20 mouse cellular contexts compared by ENCODE assay signal in the genomic region with DNA sequence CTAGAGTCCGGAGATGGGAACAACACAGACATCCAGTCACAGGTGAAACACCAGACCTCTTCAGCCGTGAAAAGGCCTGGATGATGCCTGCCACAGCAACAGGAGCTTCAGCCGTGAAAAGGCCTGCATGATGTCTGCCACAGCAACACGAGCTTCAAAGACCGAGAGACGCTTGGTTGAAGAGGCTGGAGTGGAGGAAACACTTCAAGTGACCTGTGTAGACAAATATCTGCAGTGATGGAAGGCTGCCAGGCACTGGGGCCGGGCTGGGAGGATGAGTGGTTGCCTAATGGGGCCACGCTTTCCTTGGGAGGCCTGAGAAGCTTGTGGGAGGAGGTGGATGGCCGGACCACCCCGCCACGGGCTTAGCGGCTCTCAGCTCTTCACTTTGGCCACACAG.
DNase-seq lines count a peak whose midpoint lies in the region; ATAC-seq and TF ChIP-seq lines count a peak whose summit lies in the region.
"Had no signal": no experiment of that assay in that cellular context is flagged by ENCODE, and none has a peak within 500 bp of the region (broad histone marks: within the 10 kb centered on the region; RNA-seq: fewer than 3 reads in every experiment).

No protein-coding gene starts in this region.

- DNase-seq in heart, adult 11 months = no peak
- peak; percentile 69 for DNase-seq in lung, adult 2 months
- DNase-seq in lung, postnatal 36 days = peak; percentile 89
- no peak for DNase-seq in frontal cortex, postnatal 25 days (ENCODE audit: low spot score in 2 of 2)
- no peak for DNase-seq in forebrain, embryonic 10.5 days (ENCODE audit: extremely low spot score, low spot score)
- DNase-seq: cerebellum, adult 9-11 months; embryo, embryonic 11 days; gastrocnemius, adult 2 months; kidney, adult 18-20 months; liver, postnatal 0 days; right cerebral cortex, postnatal 14 days had no signal

- H3K4me2 ChIP-seq in heart, embryonic 12.5 days = peak overlapping the region; percentile 29
- no peak overlapping the region for H3K4me2 ChIP-seq in kidney, embryonic 16.5 days (replicated peaks; ENCODE audit: low read depth, low read length)
- no peak overlapping the region for H3K4me2 ChIP-seq in kidney, embryonic 14.5 days (replicated peaks; ENCODE audit: low read depth, low read length)
- H3K4me2 ChIP-seq: forebrain, embryonic 15.5 days; limb, embryonic 15.5 days; midbrain, embryonic 11.5 days; neural tube, embryonic 13.5 days; stomach, embryonic 15.5 days had no signal

- peaks cover 35% of the 10 kb centered on the region for H3K4me1 ChIP-seq in heart, embryonic 12.5 days (replicated peaks)
- peaks cover 25% of the 10 kb centered on the region for H3K4me1 ChIP-seq in kidney, embryonic 16.5 days (ENCODE audit: insufficient read depth, low read length)
- peaks cover 20% of the 10 kb centered on the region for H3K4me1 ChIP-seq in kidney, embryonic 14.5 days (ENCODE audit: control insufficient read depth, insufficient read depth, low read length)
- H3K4me1 ChIP-seq in lung, adult 2 months (ENCODE audit: control insufficient read depth, insufficient read depth, low read length) = no peaks in the 10 kb centered on the region
- peaks cover 43% of the 10 kb centered on the region for H3K4me1 ChIP-seq in forebrain, embryonic 10.5 days
- H3K4me1 ChIP-seq: forebrain, embryonic 15.5 days had no signal

- H3K9ac ChIP-seq in heart, embryonic 12.5 days = no peak overlapping the region; the same call in 1 of the 2 replicates
- no peak overlapping the region for H3K9ac ChIP-seq in kidney, embryonic 16.5 days (replicated peaks; ENCODE audit: low read length)
- no peak overlapping the region for H3K9ac ChIP-seq in kidney, embryonic 14.5 days (ENCODE audit: low read depth, low read length)
- H3K9ac ChIP-seq: forebrain, embryonic 15.5 days; limb, embryonic 15.5 days; liver, postnatal 0 days; neural tube, embryonic 13.5 days; stomach, embryonic 15.5 days had no signal

- peaks cover 20% of the 10 kb centered on the region; the same call in 1 of the 2 replicates for H3K27me3 ChIP-seq in heart, embryonic 12.5 days (replicated peaks)
- H3K27me3 ChIP-seq in kidney, embryonic 16.5 days (ENCODE audit: insufficient read depth, low read length) = no peaks in the 10 kb centered on the region; the same call in 1 of the 2 replicates
- no peaks in the 10 kb centered on the region for H3K27me3 ChIP-seq in kidney, embryonic 14.5 days (ENCODE audit: control insufficient read depth, insufficient read depth, low read length)
- H3K27me3 ChIP-seq in forebrain, embryonic 10.5 days (ENCODE audit: poor library complexity, severe bottlenecking) = peaks cover 49% of the 10 kb centered on the region

- no peaks in the 10 kb centered on the region for H3K9me3 ChIP-seq in heart, embryonic 12.5 days (replicated peaks)
- H3K9me3 ChIP-seq in kidney, embryonic 16.5 days (ENCODE audit: low read length) = no peaks in the 10 kb centered on the region
- H3K9me3 ChIP-seq in kidney, embryonic 14.5 days (ENCODE audit: control insufficient read depth, low read length) = no peaks in the 10 kb centered on the region
- H3K9me3 ChIP-seq in forebrain, embryonic 10.5 days = no peaks in the 10 kb centered on the region
- H3K9me3 ChIP-seq: forebrain, embryonic 15.5 days; hindbrain, embryonic 10.5 days; limb, embryonic 15.5 days; neural tube, embryonic 13.5 days; stomach, embryonic 15.5 days had no signal

- TF ChIP-seq CTCF in lung, adult 2 months (IDR thresholded peaks at IDR 0.05; ENCODE audit: insufficient read depth, low read length) = no peak

- no peak for TF ChIP-seq POLR2A in lung, adult 2 months (IDR thresholded peaks at IDR 0.05; ENCODE audit: borderline replicate concordance, extremely low read depth, low read depth, low read length)

- peak overlapping the region; percentile 43; the same call in 1 of the 2 replicates for H3K27ac ChIP-seq in heart, embryonic 12.5 days (ENCODE audit: poor library complexity, severe bottlenecking)
- no peak overlapping the region for H3K27ac ChIP-seq in kidney, embryonic 16.5 days (ENCODE audit: low read length)
- no peak overlapping the region for H3K27ac ChIP-seq in kidney, embryonic 14.5 days (ENCODE audit: low read depth, low read length)
- no peak overlapping the region for H3K27ac ChIP-seq in forebrain, embryonic 10.5 days
- H3K27ac ChIP-seq: forebrain, embryonic 15.5 days; gastrocnemius, adult 2 months; hindbrain, embryonic 10.5 days; limb, embryonic 15.5 days; neural tube, embryonic 13.5 days; stomach, embryonic 15.5 days had no signal

- WGBS in heart, embryonic 12.5 days = 42% methylated on average over 12 of the region's 12 CpGs
- WGBS in kidney, embryonic 16.5 days = 25% methylated on average over 12 of the region's 12 CpGs
- 31% methylated on average over 12 of the region's 12 CpGs for WGBS in kidney, embryonic 14.5 days
- WGBS in lung, adult 2 months = 54% methylated on average over 12 of the region's 12 CpGs
- WGBS in forebrain, embryonic 10.5 days = 79% methylated on average over 12 of the region's 12 CpGs

- no peak; the same call in 1 of the 2 replicates for ATAC-seq in heart, embryonic 12.5 days (ENCODE audit: insufficient number of reproducible peaks, low FRiP score)
- ATAC-seq in kidney, embryonic 16.5 days (ENCODE audit: low FRiP score, low TSS enrichment) = 0 out of 2 replicates have a peak, but pooled peaks have one; percentile 11
- no peak for ATAC-seq in kidney, embryonic 14.5 days (ENCODE audit: low FRiP score, low TSS enrichment)
- ATAC-seq: forebrain, embryonic 15.5 days; liver, postnatal 0 days had no signal

- H3K4me3 ChIP-seq in heart, embryonic 12.5 days = no peak overlapping the region
- H3K4me3 ChIP-seq in kidney, embryonic 16.5 days (ENCODE audit: low read length) = no peak overlapping the region
- H3K4me3 ChIP-seq in kidney, embryonic 14.5 days (ENCODE audit: low read length) = no peak overlapping the region
- H3K4me3 ChIP-seq in lung, adult 2 months (replicated peaks; ENCODE audit: extremely low read depth, low read depth, low read length) = no peak overlapping the region
- H3K4me3 ChIP-seq in forebrain, embryonic 10.5 days = no peak overlapping the region
- H3K4me3 ChIP-seq: forebrain, embryonic 15.5 days; gastrocnemius, adult 2 months; hindbrain, embryonic 10.5 days; limb, embryonic 15.5 days; neural tube, embryonic 13.5 days; stomach, embryonic 15.5 days had no signal

- H3K36me3 ChIP-seq in heart, embryonic 12.5 days = no peaks in the 10 kb centered on the region
- no peaks in the 10 kb centered on the region for H3K36me3 ChIP-seq in kidney, embryonic 16.5 days (ENCODE audit: insufficient read depth, low read length)
- H3K36me3 ChIP-seq in kidney, embryonic 14.5 days (ENCODE audit: control insufficient read depth, insufficient read depth, low read length) = no peaks in the 10 kb centered on the region
- no peaks in the 10 kb centered on the region for H3K36me3 ChIP-seq in forebrain, embryonic 10.5 days (replicated peaks)
- H3K36me3 ChIP-seq: forebrain, embryonic 15.5 days; hindbrain, embryonic 10.5 days; limb, embryonic 15.5 days; neural tube, embryonic 13.5 days; stomach, embryonic 15.5 days had no signal

Comparison
In these comparisons a context has a peak if more than half of its experiments do, and no peak if none do; other contexts are left out.
1. DNase-seq: peak in lung, adult 2 months (single experiment) and lung, postnatal 36 days (single experiment); none in heart, adult 11 months (single experiment), frontal cortex, postnatal 25 days (0 of 2) and forebrain, embryonic 10.5 days (single experiment).